Mouse (Mus musculus): ENCODE measurements around the gene Zmym1. TPM values are rescaled to one million over a fixed set of nuclear protein-coding genes. Genes with fewer than 3 reads are reported as not detected.
"Not testable (repeated sequence)": the region's sequence is repeated elsewhere in the genome, so short reads cannot be mapped to it uniquely, and the experiment has no call there.

Gene Zmym1
- 0.77 TPM in 1 of 2 replicates, not detected in the other for polyA plus RNA-seq (2012; ENCODE audit: insufficient read depth, low replicate concordance)

GRCm38 (mm10) chr4:127060585-127061290 is at the start of gene Zmym1:
Gene Zmym1 (minus strand): TSS chr4:127061152.
- TF ChIP-seq GATA1 (IDR thresholded peaks at IDR 0.05; ENCODE audit: borderline replicate concordance, low read length) (no peak), FLI1 (IDR thresholded peaks at IDR 0.05; ENCODE audit: low read length) (no peak)
- Histone ChIP-seq H3K27me3 (replicated peaks) (no peaks in the 10 kb centered on the region), H3K36me3 (replicated peaks; ENCODE audit: low read length) (peaks cover 25% of the 10 kb centered on the region), H3K4me3 (replicated peaks) (peak within 1 kb of the TSS; percentile 95), H3K4me1 (peaks cover 10% of the 10 kb centered on the region; the same call in 1 of the 2 replicates), H3K9me3 (0 out of 2 replicates have a peak, but pooled peaks cover 3% of the 10 kb centered on the region)

DNA sequence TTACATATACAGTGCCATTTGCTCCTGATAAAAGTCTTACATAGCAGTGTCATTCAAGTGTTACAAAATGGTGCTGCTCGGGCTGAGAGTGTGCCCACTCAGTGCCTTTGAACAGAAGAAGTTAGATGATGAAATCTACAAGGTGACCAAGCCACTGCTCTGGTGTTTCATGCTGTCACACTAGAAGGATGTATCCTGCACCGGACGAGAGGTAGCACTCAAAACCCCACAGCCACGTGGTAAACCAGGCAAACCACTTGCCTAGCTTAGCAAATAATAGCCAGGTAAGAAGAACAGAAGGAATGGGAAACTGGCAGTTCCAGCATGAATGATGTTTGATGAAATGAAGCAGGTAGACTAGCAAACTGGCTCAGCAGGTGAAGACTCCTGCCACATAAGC is 49.6 kb upstream of the Zmym1 start:
- Histone ChIP-seq H3K27me3 (replicated peaks) (no peaks in the 10 kb centered on the region), H3K9me3 (no peaks in the 10 kb centered on the region), H3K4me1 (no peaks in the 10 kb centered on the region), H3K36me3 (replicated peaks; ENCODE audit: low read length) (peaks cover 33% of the 10 kb centered on the region), H3K4me3 (replicated peaks) (no peak overlapping the region)
- no peak for TF ChIP-seq FLI1 (IDR thresholded peaks at IDR 0.05; ENCODE audit: low read length)
- no peak for TF ChIP-seq GATA1 (IDR thresholded peaks at IDR 0.05; ENCODE audit: borderline replicate concordance, low read length)

DNA sequence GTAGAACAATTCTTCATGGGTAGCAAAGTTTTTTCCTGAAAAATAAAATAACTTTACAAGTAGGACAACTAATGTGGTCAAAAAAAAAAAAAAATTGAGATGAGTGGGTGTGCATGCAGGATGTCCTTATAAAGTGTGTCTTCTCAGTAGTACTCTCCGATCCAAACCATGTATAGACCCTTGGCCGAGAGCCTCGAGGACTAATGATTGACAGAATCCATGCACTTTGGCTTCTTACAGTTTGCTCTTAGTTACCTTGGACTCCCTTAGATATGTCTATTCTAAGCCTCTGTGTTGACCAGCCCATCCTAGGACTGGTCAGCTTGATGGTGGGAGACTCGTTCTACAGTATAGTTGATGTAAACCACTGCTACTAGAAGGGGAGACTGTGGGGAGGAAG is 46.6 kb upstream of the Zmym1 start:
- Histone ChIP-seq H3K9me3 (no peaks in the 10 kb centered on the region), H3K4me1 (no peaks in the 10 kb centered on the region), H3K4me3 (replicated peaks) (no peak overlapping the region), H3K27me3 (replicated peaks) (no peaks in the 10 kb centered on the region), H3K36me3 (replicated peaks; ENCODE audit: low read length) (peaks cover 42% of the 10 kb centered on the region)
- no peak for TF ChIP-seq GATA1 (IDR thresholded peaks at IDR 0.05; ENCODE audit: borderline replicate concordance, low read length)
- TF ChIP-seq FLI1 (IDR thresholded peaks at IDR 0.05; ENCODE audit: low read length): no peak

- not testable (repeated sequence) for H3K4me3 ChIP-seq (replicated peaks); H3K9me3 ChIP-seq; H3K27me3 ChIP-seq (replicated peaks); H3K4me1 ChIP-seq
- peaks cover 19% of the 10 kb centered on the region for H3K36me3 ChIP-seq (replicated peaks; ENCODE audit: low read length)
Observed at GRCm38 (mm10) chr4:127099552-127099951, 38.6 kb upstream of the Zmym1 start.

DNA sequence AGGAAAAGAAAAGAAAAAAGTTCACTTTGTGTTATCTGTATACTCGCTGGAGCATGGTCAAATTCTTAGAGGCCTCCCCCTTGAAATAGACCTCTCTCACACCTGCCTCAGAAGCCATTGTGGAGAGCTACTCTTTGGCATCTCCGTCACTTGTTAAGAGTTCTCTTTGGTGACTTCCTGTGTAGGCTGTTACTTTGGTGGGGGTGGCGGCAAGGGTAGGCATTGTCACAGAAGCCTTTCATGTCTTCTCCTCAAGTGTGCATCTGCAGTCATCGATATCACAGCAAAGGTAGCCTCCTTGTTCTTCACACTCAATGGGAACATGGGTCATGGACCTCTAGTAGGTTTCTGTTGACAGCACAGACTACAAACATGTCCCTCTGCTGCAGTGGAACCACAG is 34.1 kb upstream of the Zmym1 start:
- peaks cover 24% of the 10 kb centered on the region for H3K36me3 ChIP-seq (replicated peaks; ENCODE audit: low read length)
- no peak overlapping the region for H3K4me3 ChIP-seq (replicated peaks)
- no peaks in the 10 kb centered on the region for H3K9me3 ChIP-seq
- H3K4me1 ChIP-seq: no peaks in the 10 kb centered on the region; the same call in 1 of the 2 replicates
- H3K27me3 ChIP-seq (replicated peaks): no peaks in the 10 kb centered on the region
- TF ChIP-seq FLI1 (IDR thresholded peaks at IDR 0.05; ENCODE audit: low read length) (no peak), GATA1 (IDR thresholded peaks at IDR 0.05; ENCODE audit: borderline replicate concordance, low read length) (no peak)

DNA sequence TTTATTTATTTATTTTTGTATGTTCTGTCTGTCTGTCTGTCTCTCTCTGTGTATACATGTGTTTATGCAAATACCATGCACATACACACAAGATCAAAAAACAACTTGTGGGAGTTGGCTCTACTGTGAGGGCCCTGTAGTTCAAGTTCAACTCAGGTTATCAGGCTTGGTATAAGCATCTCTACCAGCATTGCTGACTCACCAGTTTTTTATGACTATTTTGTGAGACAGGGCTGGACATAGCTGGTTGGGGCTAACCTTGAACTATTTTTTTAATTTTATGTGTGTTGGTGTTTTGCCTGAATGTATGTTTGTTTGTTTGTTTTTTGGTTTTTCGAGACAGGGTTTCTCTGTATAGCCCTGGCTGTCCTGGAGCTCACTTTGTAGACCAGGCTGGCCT is 30.2 kb upstream of the Zmym1 start:
- TF ChIP-seq GATA1 (IDR thresholded peaks at IDR 0.05; ENCODE audit: borderline replicate concordance, low read length) (no peak), FLI1 (IDR thresholded peaks at IDR 0.05; ENCODE audit: low read length) (no peak)
- H3K36me3 ChIP-seq (replicated peaks; ENCODE audit: low read length): peaks cover 39% of the 10 kb centered on the region
- no peaks in the 10 kb centered on the region for H3K27me3 ChIP-seq (replicated peaks)

DNA sequence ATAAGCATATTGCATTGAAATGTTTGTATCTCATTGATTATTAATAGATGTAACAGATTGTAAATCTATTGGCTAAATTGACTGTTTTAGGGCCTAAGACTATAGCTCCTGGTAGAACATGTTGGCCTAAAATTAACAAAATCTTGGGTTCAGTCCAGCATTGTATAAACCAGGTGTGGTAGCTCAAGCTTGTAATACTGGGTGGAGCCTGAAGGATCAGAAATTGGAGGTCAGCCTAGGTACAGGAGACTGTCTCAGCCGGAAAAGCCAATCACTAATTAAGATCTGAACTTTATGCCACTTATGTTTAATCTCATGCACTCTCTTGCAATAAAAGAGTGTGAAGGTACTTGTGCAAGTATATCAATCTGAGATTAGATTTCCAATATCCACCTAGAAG is 24.8 kb upstream of the Zmym1 start:
- Histone ChIP-seq H3K4me3 (replicated peaks) (no peak overlapping the region), H3K36me3 (replicated peaks; ENCODE audit: low read length) (peaks cover 21% of the 10 kb centered on the region), H3K9me3 (no peaks in the 10 kb centered on the region), H3K4me1 (no peaks in the 10 kb centered on the region), H3K27me3 (replicated peaks) (no peaks in the 10 kb centered on the region)
- no peak for TF ChIP-seq GATA1 (IDR thresholded peaks at IDR 0.05; ENCODE audit: borderline replicate concordance, low read length)
- no peak for TF ChIP-seq FLI1 (IDR thresholded peaks at IDR 0.05; ENCODE audit: low read length)

More for the DNA sequence above, 30.2 kb upstream of the Zmym1 start:
- Histone ChIP-seq H3K4me1 (no peaks in the 10 kb centered on the region; the same call in 1 of the 2 replicates), H3K9me3 (no peaks in the 10 kb centered on the region), H3K4me3 (replicated peaks) (no peak overlapping the region)

DNA sequence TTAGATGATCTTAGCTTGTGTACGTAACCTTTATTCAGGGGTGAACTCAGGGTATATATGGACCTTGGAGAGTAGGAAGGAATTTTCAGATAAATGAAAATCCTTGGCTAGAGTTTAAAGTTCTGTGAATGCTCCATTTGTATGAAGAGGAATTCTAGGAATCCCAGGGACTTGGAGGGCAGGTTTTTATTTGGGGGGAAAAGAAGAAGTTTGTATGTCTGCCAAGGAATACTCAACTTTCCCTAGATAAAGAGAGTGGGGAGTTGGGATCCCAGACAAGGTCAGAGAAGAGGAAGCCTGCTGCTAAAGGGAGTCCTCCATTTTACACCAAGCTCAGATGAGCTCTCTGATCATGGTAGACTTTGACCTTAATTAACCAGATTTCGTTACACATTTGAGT is 22.2 kb upstream of the Zmym1 start:
- no peak for TF ChIP-seq FLI1 (IDR thresholded peaks at IDR 0.05; ENCODE audit: low read length)
- no peak for TF ChIP-seq GATA1 (IDR thresholded peaks at IDR 0.05; ENCODE audit: borderline replicate concordance, low read length)
- no peak overlapping the region for H3K4me3 ChIP-seq (replicated peaks)
- H3K9me3 ChIP-seq: no peaks in the 10 kb centered on the region
- no peaks in the 10 kb centered on the region for H3K27me3 ChIP-seq (replicated peaks)
- peaks cover 6% of the 10 kb centered on the region for H3K36me3 ChIP-seq (replicated peaks; ENCODE audit: low read length)
- H3K4me1 ChIP-seq: peaks cover under 1% of the 10 kb centered on the region

GRCm38 (mm10) chr4:127080806-127081205 is 19.9 kb upstream of the Zmym1 start:
- Histone ChIP-seq H3K9me3 (no peaks in the 10 kb centered on the region; the same call in 1 of the 2 replicates), H3K4me1 (peaks cover 13% of the 10 kb centered on the region), H3K4me3 (replicated peaks) (no peak overlapping the region), H3K36me3 (replicated peaks; ENCODE audit: low read length) (no peaks in the 10 kb centered on the region), H3K27me3 (replicated peaks) (no peaks in the 10 kb centered on the region)
- TF ChIP-seq GATA1 (IDR thresholded peaks at IDR 0.05; ENCODE audit: borderline replicate concordance, low read length) (no peak), FLI1 (IDR thresholded peaks at IDR 0.05; ENCODE audit: low read length) (no peak)

DNA sequence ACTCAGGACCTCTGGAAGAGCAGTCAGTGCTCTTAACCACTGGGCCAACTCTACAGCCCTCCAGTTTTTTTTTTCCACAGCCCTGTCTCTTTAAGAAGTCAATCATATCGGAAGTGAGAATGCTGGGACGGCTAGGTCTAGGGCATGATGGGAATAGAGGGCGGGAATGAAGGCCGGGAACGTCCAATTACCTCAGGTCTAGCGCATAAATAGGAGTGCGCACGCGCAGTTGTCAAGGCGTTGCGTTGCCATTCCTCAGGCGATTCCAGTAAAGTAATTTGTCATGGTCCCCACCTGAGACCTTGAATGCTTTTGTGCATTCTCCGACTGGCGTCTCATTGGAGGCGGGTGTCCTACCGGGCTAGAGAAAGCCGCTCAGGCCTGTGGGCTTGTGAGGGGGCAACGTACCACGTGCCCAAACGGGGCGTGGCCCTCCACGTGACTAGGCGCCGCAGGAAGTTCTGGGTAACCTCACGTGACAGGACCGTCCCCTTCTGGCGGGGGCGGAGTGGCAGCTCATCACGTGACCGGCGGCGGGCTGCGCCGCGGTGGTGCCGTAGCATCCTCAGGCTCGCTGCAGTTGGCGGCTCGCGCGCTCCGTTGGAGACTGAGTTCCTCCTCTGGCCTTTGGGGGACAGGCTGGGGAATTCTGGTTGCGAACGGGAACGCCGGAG is 16.1 kb upstream of the Zmym1 start, which contains the start of gene Zmym6:
Gene Zmym6, plus strand, starts transcription at position 509 of the 674 bp plus-strand sequence.
- H3K4me1 ChIP-seq: peaks cover 13% of the 10 kb centered on the region
- no peaks in the 10 kb centered on the region for H3K36me3 ChIP-seq (replicated peaks; ENCODE audit: low read length)
- H3K9me3 ChIP-seq: peaks cover 7% of the 10 kb centered on the region
- no peaks in the 10 kb centered on the region for H3K27me3 ChIP-seq (replicated peaks)
- H3K4me3 ChIP-seq (replicated peaks): peak within 1 kb of the TSS; percentile 93
- TF ChIP-seq GATA1 (IDR thresholded peaks at IDR 0.05; ENCODE audit: borderline replicate concordance, low read length) (no peak), FLI1 (IDR thresholded peaks at IDR 0.05; ENCODE audit: low read length) (no peak)
